Mouse (Mus musculus): Measurements from ENCODE around the gene Ren1. TPM values are rescaled to one million over a fixed set of nuclear protein-coding genes. Genes with fewer than 3 reads are reported as not detected.
A peak's percentile ranks its signal among the peaks of the same experiment; 100 is the strongest.

Ren1 gene
- polyA plus RNA-seq, 1 experiment from 2014 or later = 0.47 TPM

- no peaks in the 10 kb centered on the region for H3K9me3 ChIP-seq (replicated peaks)
- 61% methylated on average over 2 of the region's 2 CpGs for WGBS (ENCODE audit: insufficient replicate concordance)
- no peak for DNase-seq
- no peak for ATAC-seq (ENCODE audit: low read depth)
- no peak overlapping the region for H3K4me3 ChIP-seq (replicated peaks)
- no peaks in the 10 kb centered on the region for H3K36me3 ChIP-seq
- H3K27ac ChIP-seq = no peak overlapping the region
- H3K4me2 ChIP-seq = no peak overlapping the region
- peaks cover 5% of the 10 kb centered on the region for H3K4me1 ChIP-seq (replicated peaks)
- no peaks in the 10 kb centered on the region for H3K27me3 ChIP-seq
- no peak overlapping the region for H3K9ac ChIP-seq
Observed at GRCm38 (mm10) chr1:133344357-133344756, 6.0 kb upstream of the Ren1 start.

- no peaks in the 10 kb centered on the region for H3K36me3 ChIP-seq
- 63% methylated on average over 9 of the region's 9 CpGs for WGBS (ENCODE audit: insufficient replicate concordance)
- ATAC-seq (ENCODE audit: low read depth) = no peak
Observed at GRCm38 (mm10) chr1:133346531-133346930, 3.8 kb upstream of the Ren1 start.

GRCm38 (mm10) chr1:133347226-133347625, 3.1 kb upstream of the Ren1 start:
- peaks cover 5% of the 10 kb centered on the region for H3K4me1 ChIP-seq (replicated peaks)
- H3K9ac ChIP-seq = no peak overlapping the region
- WGBS (ENCODE audit: insufficient replicate concordance) = 57% methylated on average over 3 of the region's 3 CpGs
- no peaks in the 10 kb centered on the region for H3K9me3 ChIP-seq (replicated peaks)
- peaks cover 6% of the 10 kb centered on the region for H3K27me3 ChIP-seq
- no peak overlapping the region for H3K4me3 ChIP-seq (replicated peaks)
- H3K4me2 ChIP-seq = no peak overlapping the region
- ATAC-seq (ENCODE audit: low read depth) = no peak
- no peak for DNase-seq
- H3K27ac ChIP-seq = no peak overlapping the region
- H3K36me3 ChIP-seq = no peaks in the 10 kb centered on the region

More at GRCm38 (mm10) chr1:133346531-133346930, 3.8 kb upstream of the Ren1 start:
- Histone ChIP-seq H3K9ac (no peak overlapping the region), H3K4me2 (no peak overlapping the region), H3K4me1 (replicated peaks) (peaks cover 5% of the 10 kb centered on the region), H3K27me3 (no peaks in the 10 kb centered on the region), H3K4me3 (replicated peaks) (no peak overlapping the region), H3K27ac (no peak overlapping the region), H3K9me3 (replicated peaks) (no peaks in the 10 kb centered on the region)
- DNase-seq = no peak

- Histone ChIP-seq H3K36me3 (no peaks in the 10 kb centered on the region), H3K4me3 (replicated peaks) (no peak overlapping the region), H3K9me3 (replicated peaks) (no peaks in the 10 kb centered on the region), H3K4me1 (replicated peaks) (peaks cover 5% of the 10 kb centered on the region), H3K27ac (no peak overlapping the region), H3K4me2 (no peak overlapping the region), H3K9ac (no peak overlapping the region), H3K27me3 (peaks cover 8% of the 10 kb centered on the region)
- ATAC-seq (ENCODE audit: low read depth) (0 out of 2 replicates have a peak, but pooled peaks have one; percentile 34), DNase-seq (no peak)
- 32% methylated on average over 11 of the region's 11 CpGs for WGBS (ENCODE audit: insufficient replicate concordance)
Observed at GRCm38 (mm10) chr1:133347693-133348520, 2.4 kb upstream of the Ren1 start.

GRCm38 (mm10) chr1:133351762-133352161, 1.5 kb downstream of the Ren1 start:
- WGBS (ENCODE audit: insufficient replicate concordance) = 39% methylated on average over 9 of the region's 9 CpGs
- no peak overlapping the region for H3K4me3 ChIP-seq (replicated peaks)
- peaks cover 5% of the 10 kb centered on the region for H3K4me1 ChIP-seq (replicated peaks)
- H3K27ac ChIP-seq = no peak overlapping the region
- H3K4me2 ChIP-seq = no peak overlapping the region
- no peak overlapping the region for H3K9ac ChIP-seq
- no peaks in the 10 kb centered on the region for H3K9me3 ChIP-seq (replicated peaks)
- no peaks in the 10 kb centered on the region for H3K36me3 ChIP-seq
- DNase-seq = no peak
- no peak for ATAC-seq (ENCODE audit: low read depth)
- peaks cover 13% of the 10 kb centered on the region for H3K27me3 ChIP-seq

- H3K9ac ChIP-seq = no peak overlapping the region
- no peak overlapping the region for H3K27ac ChIP-seq
- H3K9me3 ChIP-seq (replicated peaks) = no peaks in the 10 kb centered on the region
- H3K27me3 ChIP-seq = peaks cover 16% of the 10 kb centered on the region
- no peaks in the 10 kb centered on the region for H3K36me3 ChIP-seq
- H3K4me3 ChIP-seq (replicated peaks) = no peak overlapping the region
- WGBS (ENCODE audit: insufficient replicate concordance) = 47% methylated on average over 12 of the region's 12 CpGs
- H3K4me1 ChIP-seq (replicated peaks) = no peaks in the 10 kb centered on the region
- no peak for ATAC-seq (ENCODE audit: low read depth)
- H3K4me2 ChIP-seq = no peak overlapping the region
- no peak for DNase-seq
Observed at GRCm38 (mm10) chr1:133353371-133353809, 3.1 kb downstream of the Ren1 start.

GRCm38 (mm10) chr1:133355469-133355868, 5.2 kb downstream of the Ren1 start:
- Histone ChIP-seq H3K9ac (no peak overlapping the region), H3K27me3 (peaks cover 18% of the 10 kb centered on the region)
- no peak for DNase-seq

GRCm38 (mm10) chr1:133355912-133356311, 5.6 kb downstream of the Ren1 start:
- DNase-seq (no peak), ATAC-seq (ENCODE audit: low read depth) (no peak)
- Histone ChIP-seq H3K4me1 (replicated peaks) (no peaks in the 10 kb centered on the region), H3K27ac (no peak overlapping the region), H3K4me3 (replicated peaks) (no peak overlapping the region), H3K4me2 (no peak overlapping the region), H3K27me3 (peaks cover 18% of the 10 kb centered on the region), H3K9me3 (replicated peaks) (no peaks in the 10 kb centered on the region), H3K9ac (no peak overlapping the region), H3K36me3 (no peaks in the 10 kb centered on the region)
- WGBS (ENCODE audit: insufficient replicate concordance) = 45% methylated on average over 15 of the region's 15 CpGs

More at GRCm38 (mm10) chr1:133355469-133355868, 5.2 kb downstream of the Ren1 start:
- Histone ChIP-seq H3K9me3 (replicated peaks) (no peaks in the 10 kb centered on the region), H3K4me3 (replicated peaks) (no peak overlapping the region), H3K36me3 (no peaks in the 10 kb centered on the region), H3K4me1 (replicated peaks) (no peaks in the 10 kb centered on the region), H3K4me2 (no peak overlapping the region), H3K27ac (no peak overlapping the region)
- WGBS (ENCODE audit: insufficient replicate concordance) = 46% methylated on average over 5 of the region's 5 CpGs
- ATAC-seq (ENCODE audit: low read depth) = no peak

- DNase-seq (no peak), ATAC-seq (ENCODE audit: low read depth) (peak; percentile 23; the same call in 1 of the 2 replicates)
- Histone ChIP-seq H3K27ac (no peak overlapping the region), H3K9ac (no peak overlapping the region), H3K4me2 (no peak overlapping the region), H3K4me1 (replicated peaks) (no peaks in the 10 kb centered on the region), H3K9me3 (replicated peaks) (no peaks in the 10 kb centered on the region), H3K36me3 (no peaks in the 10 kb centered on the region), H3K4me3 (replicated peaks) (no peak overlapping the region), H3K27me3 (peaks cover 20% of the 10 kb centered on the region)
- WGBS (ENCODE audit: insufficient replicate concordance) = 55% methylated on average over 8 of the region's 8 CpGs
Observed at GRCm38 (mm10) chr1:133356330-133356729, 6.0 kb downstream of the Ren1 start.

GRCm38 (mm10) chr1:133361006-133361405, 10.7 kb downstream of the Ren1 start:
- Histone ChIP-seq H3K4me3 (replicated peaks) (no peak overlapping the region), H3K9me3 (replicated peaks) (no peaks in the 10 kb centered on the region), H3K27me3 (peaks cover 50% of the 10 kb centered on the region), H3K4me2 (no peak overlapping the region), H3K36me3 (no peaks in the 10 kb centered on the region), H3K4me1 (replicated peaks) (peaks cover 21% of the 10 kb centered on the region), H3K27ac (no peak overlapping the region), H3K9ac (no peak overlapping the region)
- ATAC-seq (ENCODE audit: low read depth) = no peak
- WGBS (ENCODE audit: insufficient replicate concordance) = 67% methylated on average over 6 of the region's 6 CpGs
- no peak for DNase-seq

GRCm38 (mm10) chr1:133362103-133362502, 11.8 kb downstream of the Ren1 start:
- ATAC-seq (ENCODE audit: low read depth) (no peak), DNase-seq (no peak)
- no peaks in the 10 kb centered on the region for H3K36me3 ChIP-seq
- no peak overlapping the region for H3K4me3 ChIP-seq (replicated peaks)
- 71% methylated on average over 5 of the region's 5 CpGs for WGBS (ENCODE audit: insufficient replicate concordance)
- no peak overlapping the region for H3K27ac ChIP-seq
- peaks cover 28% of the 10 kb centered on the region for H3K4me1 ChIP-seq (replicated peaks)
- H3K9ac ChIP-seq = no peak overlapping the region
- H3K27me3 ChIP-seq = peaks cover 58% of the 10 kb centered on the region
- H3K4me2 ChIP-seq = no peak overlapping the region
- no peaks in the 10 kb centered on the region for H3K9me3 ChIP-seq (replicated peaks)

Measured in liver, embryonic 13.5 days (tissue).